Mouse (Mus musculus): Measurements from ENCODE around the gene Mrps18a.

GRCm38 (mm10) chr17:46079037-46079436 lies 31.7 kb upstream of the Mrps18a start:
- TF ChIP-seq CTCF (IDR thresholded peaks at IDR 0.05; ENCODE audit: borderline replicate concordance, insufficient read depth, low read length) = no peak
- no peak for TF ChIP-seq POLR2A (IDR thresholded peaks at IDR 0.05; ENCODE audit: low read depth, low read length)

Measured in embryonic fibroblast, embryonic 13.5 days (primary cell).